14 mouse cellular contexts compared by ENCODE assay signal in genomic region chr9:30151173-30151572, GRCm38 (mm10).
"Had no signal": no experiment of that assay in that cellular context is flagged by ENCODE, and none has a peak within 500 bp of the region (broad histone marks: within the 10 kb centered on the region; RNA-seq: fewer than 3 reads in every experiment).

No protein-coding gene starts in this region.

- H3K4me1 ChIP-seq: stomach, embryonic 15.5 days had no signal

- ATAC-seq: lung, postnatal 0 days; midbrain, embryonic 16.5 days had no signal

- H3K9ac ChIP-seq: limb, embryonic 13.5 days; liver, embryonic 14.5 days; neural tube, embryonic 13.5 days; stomach, embryonic 15.5 days had no signal

- H3K27ac ChIP-seq: limb, embryonic 13.5 days; liver, embryonic 14.5 days; midbrain, embryonic 10.5 days; neural tube, embryonic 13.5 days; stomach, embryonic 15.5 days had no signal

- H3K9me3 ChIP-seq: limb, embryonic 13.5 days; midbrain, embryonic 10.5 days; neural tube, embryonic 13.5 days; stomach, embryonic 15.5 days had no signal

- H3K4me2 ChIP-seq: limb, embryonic 13.5 days; neural tube, embryonic 13.5 days; stomach, embryonic 15.5 days had no signal

- H3K27me3 ChIP-seq: limb, embryonic 13.5 days; neural tube, embryonic 13.5 days; stomach, embryonic 15.5 days had no signal

- DNase-seq: left cerebral cortex, postnatal 4 days; lung, adult 18-20 months; lung, postnatal 4 days; retina, postnatal 1 day; right cerebral cortex, postnatal 4 days; thymus, adult 2 months; thymus, postnatal 25 days had no signal

- H3K36me3 ChIP-seq: limb, embryonic 13.5 days; midbrain, embryonic 10.5 days; neural tube, embryonic 13.5 days; stomach, embryonic 15.5 days had no signal

- H3K4me3 ChIP-seq: limb, embryonic 13.5 days; midbrain, embryonic 10.5 days; neural tube, embryonic 13.5 days; stomach, embryonic 15.5 days had no signal
